Mouse (Mus musculus) liver, embryonic 12.5 days (tissue): Measurements from ENCODE around the gene Cd274. TPM values are rescaled to one million over a fixed set of nuclear protein-coding genes. Genes with fewer than 3 reads are reported as not detected.
A peak's percentile ranks its signal among the peaks of the same experiment; 100 is the strongest.

Source experiments
- ATAC-seq: fragments of 200-750 bp; cut with Nextera tagmentation; 2 replicates; pipeline ENCODE4 v1.8.0; 2017; ENCODE audit warnings: moderate number of reproducible peaks, mild to moderate bottlenecking, moderate library complexity
- H3K27ac ChIP-seq: fragments of 300-500 bp; sonication (generic); 2 replicates; pipeline ENCODE4 v1.5.1; 2016; ENCODE audit warnings: mild to moderate bottlenecking
- H3K27me3 ChIP-seq: fragments of 300-500 bp; sonication (generic); replicated peaks from 2 replicates; pipeline ENCODE4 v1.6.1; 2016; ENCODE audit warnings: mild to moderate bottlenecking, moderate library complexity
- H3K36me3 ChIP-seq: fragments of 300-500 bp; sonication (generic); 2 replicates; pipeline ENCODE4 v1.6.1; 2016; ENCODE audit warnings: mild to moderate bottlenecking, moderate library complexity
- H3K4me1 ChIP-seq: fragments of 300-500 bp; sonication (generic); 2 replicates; pipeline ENCODE4 v1.6.1; 2016
- H3K4me2 ChIP-seq: fragments of 300-500 bp; sonication (generic); 2 replicates; pipeline ENCODE4 v1.6.1; 2016; ENCODE audit warnings: mild to moderate bottlenecking, moderate library complexity
- H3K4me3 ChIP-seq: fragments of 300-500 bp; sonication (generic); 2 replicates; pipeline ENCODE4 v1.5.1; 2016; ENCODE audit warnings: mild to moderate bottlenecking, moderate library complexity
- H3K9ac ChIP-seq: fragments of 300-500 bp; sonication (generic); 2 replicates; pipeline ENCODE4 v1.6.1; 2016; ENCODE audit warnings: mild to moderate bottlenecking, moderate library complexity
- H3K9me3 ChIP-seq: fragments of 300-500 bp; sonication (generic); replicated peaks from 2 replicates; pipeline ENCODE4 v1.6.1; 2016; ENCODE audit warnings: mild to moderate bottlenecking, moderate library complexity
- WGBS: fragments of 180-500 bp; shearing (Covaris S2); methylation state at CpG from one replicate; pipeline ENCODE4 v1.1.7; 2016; ENCODE audit not compliant: insufficient replicate concordance; 5-methylcytosine and 5-hydroxymethylcytosine counted together
- polyA plus RNA-seq: library from polyadenylated mRNA; unstranded; fragments of >200 nt; fragmentation: Nextera tagmentation; extraction: Ambion mirVana; gene quantifications from 2 replicates; pipeline ENCODE4 v1.2.1, GENCODE M21; 2016

The Cd274 gene
- polyA plus RNA-seq, 1 experiment from 2014 or later = 0.35 TPM

DNA sequence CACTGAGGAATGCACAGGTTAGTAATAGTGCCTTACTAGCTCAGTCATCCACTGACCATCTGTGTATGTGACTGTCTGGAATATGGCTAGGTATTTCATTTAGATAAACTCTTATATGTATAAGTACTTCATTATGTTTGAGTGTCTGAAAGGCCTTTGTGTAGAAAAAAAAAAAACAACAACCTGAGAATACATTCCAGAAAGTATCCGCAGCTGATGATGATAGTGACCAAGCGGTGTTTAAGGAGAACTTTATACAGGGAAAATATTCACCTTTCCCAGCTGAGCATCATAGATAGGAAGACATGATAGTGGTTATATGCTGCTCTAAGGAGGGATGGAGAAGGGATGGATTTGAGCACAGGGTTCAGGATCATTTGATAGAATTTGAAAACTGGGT lies 786 bp downstream of the Cd274 start:
- WGBS = 76% methylated on average over 2 of the region's 2 CpGs
- no peak overlapping the region for H3K4me3 ChIP-seq
- H3K9ac ChIP-seq = no peak overlapping the region
- H3K27ac ChIP-seq = no peak overlapping the region
- H3K27me3 ChIP-seq = no peaks in the 10 kb centered on the region
- peaks cover 49% of the 10 kb centered on the region for H3K4me1 ChIP-seq
- no peaks in the 10 kb centered on the region for H3K36me3 ChIP-seq
- peak overlapping the region; percentile 95 for H3K4me2 ChIP-seq
- ATAC-seq = no peak
- no peaks in the 10 kb centered on the region for H3K9me3 ChIP-seq

DNA sequence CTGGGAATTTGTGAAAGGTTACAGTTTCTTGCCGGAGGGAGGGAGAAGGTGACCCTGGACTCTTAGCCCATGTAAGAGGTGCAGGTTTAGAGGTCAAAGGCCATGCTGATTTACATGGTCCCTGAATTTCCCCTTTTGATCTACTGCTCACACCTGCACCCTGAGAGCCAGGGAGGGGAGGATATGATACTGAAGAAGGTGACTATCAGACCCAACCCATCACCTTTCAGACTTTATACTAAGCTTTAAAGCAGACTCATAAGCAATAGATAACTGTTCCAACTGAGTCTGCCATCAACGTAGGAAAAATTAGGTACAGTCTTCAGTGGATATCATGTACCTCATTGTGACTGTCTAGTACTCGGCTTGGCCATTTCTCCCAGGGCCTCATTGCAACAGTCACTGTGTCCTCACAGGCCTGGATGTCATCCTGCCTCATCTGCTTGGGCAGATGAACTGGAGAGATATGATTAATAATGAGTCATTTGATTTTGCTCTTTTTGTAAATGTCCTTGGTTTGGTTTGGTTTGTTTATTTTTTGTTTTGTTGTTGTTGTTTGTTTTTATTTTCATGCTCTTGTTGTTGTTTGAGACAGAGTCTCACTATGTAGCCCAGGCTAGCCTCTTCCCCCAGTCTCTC lies 1.5 kb downstream of the Cd274 start:
- Histone ChIP-seq H3K4me1 (peaks cover 49% of the 10 kb centered on the region), H3K4me3 (no peak overlapping the region), H3K9ac (no peak overlapping the region), H3K9me3 (no peaks in the 10 kb centered on the region), H3K27me3 (no peaks in the 10 kb centered on the region), H3K4me2 (0 out of 2 replicates have a peak overlapping the region, but pooled peaks have one; percentile 10), H3K36me3 (no peaks in the 10 kb centered on the region), H3K27ac (no peak overlapping the region)
- 48% methylated on average over 3 of the region's 3 CpGs for WGBS
- no peak for ATAC-seq

DNA sequence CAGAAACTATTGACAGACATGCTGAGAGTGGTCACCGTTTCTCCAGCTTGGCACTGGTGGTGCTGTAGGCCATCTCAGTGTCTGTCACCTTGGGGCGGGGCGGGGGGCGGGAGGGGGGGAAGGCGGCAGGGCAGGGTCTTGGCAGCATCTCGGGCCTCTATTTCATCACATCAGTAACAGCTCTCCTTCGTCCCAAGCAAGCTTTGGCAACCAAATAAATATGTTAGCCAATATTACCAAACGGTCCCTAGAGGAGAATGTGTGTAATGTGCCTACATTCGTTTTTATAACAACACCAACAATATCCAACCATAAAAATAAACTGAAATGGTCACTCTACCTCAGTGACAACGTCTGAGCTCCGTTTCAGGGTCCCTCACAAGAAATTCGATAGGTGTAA lies 2.9 kb downstream of the Cd274 start:
- Histone ChIP-seq H3K9ac (no peak overlapping the region), H3K36me3 (no peaks in the 10 kb centered on the region), H3K4me3 (no peak overlapping the region), H3K27me3 (no peaks in the 10 kb centered on the region), H3K27ac (no peak overlapping the region), H3K4me2 (no peak overlapping the region), H3K9me3 (no peaks in the 10 kb centered on the region), H3K4me1 (peaks cover 47% of the 10 kb centered on the region)
- 64% methylated on average over 12 of the region's 12 CpGs for WGBS
- ATAC-seq = no peak

DNA sequence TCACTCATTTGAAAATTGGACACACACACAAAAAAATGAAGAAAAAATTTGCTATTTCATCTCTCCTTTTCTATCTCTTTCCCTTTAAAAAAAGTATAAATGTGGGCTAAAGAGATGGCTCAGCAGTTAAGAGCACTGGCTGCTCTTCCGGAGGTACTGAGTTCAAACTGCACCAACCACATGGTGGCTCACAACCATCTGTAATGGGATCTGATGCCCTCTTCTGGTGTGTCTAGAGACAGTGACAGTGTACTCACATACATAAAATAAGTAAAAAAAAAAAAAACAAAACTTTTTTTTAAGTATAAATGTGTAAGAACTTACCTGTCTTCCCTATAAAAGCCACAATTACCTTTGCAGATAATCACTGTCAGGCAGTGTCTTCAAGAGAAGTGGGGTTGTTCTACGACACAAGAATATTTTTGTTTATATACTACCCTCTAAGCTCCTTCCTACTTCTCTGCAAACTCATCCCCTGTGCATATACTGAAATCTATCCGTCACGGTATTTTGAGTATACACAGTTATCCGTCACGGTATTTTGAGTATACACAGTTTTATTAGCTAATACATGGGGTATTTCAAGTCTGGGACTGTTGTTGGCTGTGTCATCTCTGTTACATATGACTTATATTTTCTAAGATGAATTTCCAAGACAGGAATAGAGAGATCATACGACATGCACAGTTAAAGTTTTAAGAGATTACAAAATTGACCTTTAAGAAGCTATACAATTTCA lies 3.5 kb downstream of the Cd274 start:
- Histone ChIP-seq H3K27ac (no peak overlapping the region), H3K27me3 (no peaks in the 10 kb centered on the region), H3K36me3 (no peaks in the 10 kb centered on the region), H3K4me1 (peaks cover 44% of the 10 kb centered on the region), H3K4me2 (no peak overlapping the region), H3K9me3 (no peaks in the 10 kb centered on the region), H3K4me3 (no peak overlapping the region), H3K9ac (no peak overlapping the region)
- WGBS = 76% methylated on average over 7 of the region's 7 CpGs
- no peak for ATAC-seq

DNA sequence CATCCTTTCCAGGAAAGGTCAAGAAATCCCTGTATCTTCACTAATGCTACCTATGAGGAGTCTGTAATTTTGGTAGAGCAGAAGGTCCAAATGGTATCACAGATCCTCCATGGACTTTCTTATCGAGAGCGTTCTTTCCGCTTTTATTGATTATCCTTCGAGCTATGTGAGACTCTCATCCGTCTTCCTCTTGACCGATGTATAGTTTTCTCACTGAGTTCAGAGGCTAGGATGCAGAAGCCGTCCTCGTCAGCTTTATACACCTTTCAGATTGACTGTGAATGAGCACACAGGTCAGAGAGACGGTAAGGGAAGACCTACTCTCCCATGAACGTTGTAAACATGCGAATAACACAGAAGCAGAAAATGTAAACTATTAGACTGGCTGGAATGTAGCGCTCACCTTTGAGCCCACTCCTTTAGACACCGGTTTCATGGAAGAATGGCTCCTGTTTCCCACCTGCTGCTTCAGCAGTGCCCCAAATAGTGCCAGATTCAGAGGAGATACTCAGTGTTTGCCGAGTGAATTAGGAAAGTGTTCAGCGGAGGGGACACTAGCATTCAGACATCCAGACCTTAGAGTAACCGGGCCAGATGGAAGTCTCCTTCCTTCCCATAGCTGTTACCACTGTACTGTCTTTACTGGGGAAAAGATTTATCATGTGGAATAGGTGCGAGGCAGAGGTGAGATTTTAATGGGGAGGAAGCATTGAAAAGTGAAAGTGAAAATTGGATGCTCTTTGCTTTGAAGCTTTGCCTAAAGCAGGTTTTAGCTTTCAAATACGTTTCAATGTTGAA lies 4.2 kb downstream of the Cd274 start:
- 69% methylated on average over 18 of the region's 18 CpGs for WGBS
- Histone ChIP-seq H3K27me3 (no peaks in the 10 kb centered on the region), H3K36me3 (no peaks in the 10 kb centered on the region), H3K4me3 (peak overlapping the region; percentile 22; the same call in 1 of the 2 replicates), H3K27ac (no peak overlapping the region), H3K9ac (no peak overlapping the region), H3K4me2 (peak overlapping the region; percentile 51), H3K4me1 (peaks cover 37% of the 10 kb centered on the region), H3K9me3 (no peaks in the 10 kb centered on the region)
- no peak for ATAC-seq

DNA sequence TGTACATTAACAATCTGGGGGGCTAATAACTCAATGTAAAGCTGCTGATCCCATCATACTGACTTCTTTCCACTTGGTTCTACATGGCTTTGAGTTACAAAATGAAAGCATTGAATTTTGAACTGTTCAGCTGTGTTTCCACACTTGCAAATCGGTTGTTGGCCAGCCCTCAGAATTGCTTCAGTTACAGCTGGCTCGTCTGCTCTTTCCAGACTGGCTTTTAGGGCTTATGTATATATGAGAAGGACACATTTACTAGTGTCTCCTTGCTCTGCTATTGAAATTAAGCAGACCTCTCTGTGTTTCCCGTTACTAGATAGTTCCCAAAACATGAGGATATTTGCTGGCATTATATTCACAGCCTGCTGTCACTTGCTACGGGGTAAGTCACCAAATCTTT lies 4.9 kb downstream of the Cd274 start:
- Histone ChIP-seq H3K4me2 (peak overlapping the region; percentile 51), H3K9ac (no peak overlapping the region), H3K27me3 (no peaks in the 10 kb centered on the region), H3K36me3 (no peaks in the 10 kb centered on the region), H3K9me3 (no peaks in the 10 kb centered on the region), H3K4me3 (peak overlapping the region; percentile 22; the same call in 1 of the 2 replicates), H3K27ac (no peak overlapping the region), H3K4me1 (peaks cover 33% of the 10 kb centered on the region)
- 64% methylated on average over 4 of the region's 4 CpGs for WGBS
- ATAC-seq = no peak

DNA sequence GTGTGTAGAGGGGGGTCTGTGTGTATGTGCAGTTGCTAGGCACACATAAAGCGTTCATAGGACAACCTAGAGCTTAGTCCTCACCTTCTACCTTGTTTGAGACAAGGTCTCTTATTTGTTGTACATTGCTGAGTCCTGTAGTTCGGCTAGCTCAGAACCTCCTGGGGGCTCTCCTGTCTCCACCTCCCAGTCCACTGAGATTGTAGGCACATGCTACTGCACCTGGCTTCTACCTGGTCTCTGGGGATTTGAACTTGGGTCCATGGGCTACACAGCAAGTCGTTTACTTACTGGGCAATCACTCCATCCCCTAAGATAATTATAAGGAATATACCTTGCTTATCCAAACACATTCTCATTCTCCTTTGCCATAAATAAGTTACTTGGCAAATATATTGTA lies 5.4 kb downstream of the Cd274 start:
- no peaks in the 10 kb centered on the region for H3K27me3 ChIP-seq
- H3K4me1 ChIP-seq = peaks cover 29% of the 10 kb centered on the region
- H3K9me3 ChIP-seq = no peaks in the 10 kb centered on the region
- H3K4me2 ChIP-seq = no peak overlapping the region
- 70% methylated on average over 3 of the region's 3 CpGs for WGBS
- H3K9ac ChIP-seq = no peak overlapping the region
- no peaks in the 10 kb centered on the region for H3K36me3 ChIP-seq
- H3K27ac ChIP-seq = no peak overlapping the region
- no peak overlapping the region for H3K4me3 ChIP-seq
- ATAC-seq = no peak

DNA sequence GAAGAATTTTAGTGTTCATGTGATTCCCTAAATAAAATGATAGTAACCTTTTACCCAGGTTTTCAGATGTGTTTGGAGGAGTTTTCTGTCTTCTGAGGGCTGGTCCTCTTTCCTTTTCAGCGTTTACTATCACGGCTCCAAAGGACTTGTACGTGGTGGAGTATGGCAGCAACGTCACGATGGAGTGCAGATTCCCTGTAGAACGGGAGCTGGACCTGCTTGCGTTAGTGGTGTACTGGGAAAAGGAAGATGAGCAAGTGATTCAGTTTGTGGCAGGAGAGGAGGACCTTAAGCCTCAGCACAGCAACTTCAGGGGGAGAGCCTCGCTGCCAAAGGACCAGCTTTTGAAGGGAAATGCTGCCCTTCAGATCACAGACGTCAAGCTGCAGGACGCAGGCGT lies 6.2 kb downstream of the Cd274 start:
- Histone ChIP-seq H3K4me3 (no peak overlapping the region), H3K9ac (no peak overlapping the region), H3K27me3 (no peaks in the 10 kb centered on the region), H3K27ac (no peak overlapping the region), H3K9me3 (no peaks in the 10 kb centered on the region), H3K4me1 (peaks cover 21% of the 10 kb centered on the region), H3K4me2 (no peak overlapping the region), H3K36me3 (no peaks in the 10 kb centered on the region)
- WGBS = 73% methylated on average over 11 of the region's 11 CpGs
- no peak for ATAC-seq

DNA sequence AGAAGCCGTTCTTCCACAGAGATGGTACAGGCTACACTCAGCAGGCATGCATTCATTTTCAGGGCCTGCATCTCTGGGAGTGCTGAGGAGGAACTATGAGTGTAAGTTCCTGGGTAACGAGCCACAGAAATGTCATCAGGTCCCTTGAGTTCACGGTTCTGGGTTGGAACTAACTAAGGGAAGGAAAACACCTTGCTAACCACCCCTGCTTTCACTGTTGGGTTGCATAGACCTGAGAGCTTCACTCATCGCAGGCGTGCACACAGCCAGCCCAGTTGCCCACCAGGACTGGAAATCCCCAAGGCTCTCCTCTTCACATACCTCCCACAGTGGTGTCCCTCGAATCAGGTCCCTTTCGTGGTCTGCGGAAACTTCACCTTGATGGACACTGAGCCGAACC lies 7.7 kb downstream of the Cd274 start:
- H3K9ac ChIP-seq = no peak overlapping the region

DNA sequence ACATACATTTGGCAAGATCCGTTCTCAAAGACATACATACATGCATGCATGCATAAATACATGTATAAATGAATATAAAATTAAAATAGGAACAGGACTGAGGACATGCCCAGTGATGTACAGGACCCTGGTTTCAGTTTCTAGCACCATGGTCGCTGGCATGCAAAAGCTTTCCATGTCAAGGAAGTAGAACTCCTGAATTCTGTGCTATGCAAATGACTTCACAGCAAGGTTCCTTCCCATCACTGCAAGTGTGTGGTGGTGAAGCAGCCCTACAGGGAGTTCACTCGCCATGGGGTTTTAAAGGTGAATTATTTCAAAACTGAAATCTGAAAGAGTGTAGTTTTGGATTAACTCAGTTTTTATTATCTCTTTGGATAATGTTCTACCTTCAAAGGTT lies 9.1 kb downstream of the Cd274 start:
- Histone ChIP-seq H3K36me3 (no peaks in the 10 kb centered on the region), H3K9me3 (no peaks in the 10 kb centered on the region), H3K4me3 (no peak overlapping the region), H3K9ac (no peak overlapping the region), H3K4me2 (no peak overlapping the region), H3K4me1 (peaks cover 12% of the 10 kb centered on the region), H3K27me3 (no peaks in the 10 kb centered on the region), H3K27ac (no peak overlapping the region)
- no peak for ATAC-seq
- 67% methylated on average over 3 of the region's 3 CpGs for WGBS

More for the DNA sequence above, 7.7 kb downstream of the Cd274 start:
- H3K27ac ChIP-seq = no peak overlapping the region
- no peaks in the 10 kb centered on the region for H3K36me3 ChIP-seq
- no peak overlapping the region for H3K4me3 ChIP-seq
- H3K27me3 ChIP-seq = no peaks in the 10 kb centered on the region
- 81% methylated on average over 9 of the region's 9 CpGs for WGBS
- ATAC-seq = no peak
- no peak overlapping the region for H3K4me2 ChIP-seq
- no peaks in the 10 kb centered on the region for H3K9me3 ChIP-seq
- peaks cover 14% of the 10 kb centered on the region for H3K4me1 ChIP-seq

DNA sequence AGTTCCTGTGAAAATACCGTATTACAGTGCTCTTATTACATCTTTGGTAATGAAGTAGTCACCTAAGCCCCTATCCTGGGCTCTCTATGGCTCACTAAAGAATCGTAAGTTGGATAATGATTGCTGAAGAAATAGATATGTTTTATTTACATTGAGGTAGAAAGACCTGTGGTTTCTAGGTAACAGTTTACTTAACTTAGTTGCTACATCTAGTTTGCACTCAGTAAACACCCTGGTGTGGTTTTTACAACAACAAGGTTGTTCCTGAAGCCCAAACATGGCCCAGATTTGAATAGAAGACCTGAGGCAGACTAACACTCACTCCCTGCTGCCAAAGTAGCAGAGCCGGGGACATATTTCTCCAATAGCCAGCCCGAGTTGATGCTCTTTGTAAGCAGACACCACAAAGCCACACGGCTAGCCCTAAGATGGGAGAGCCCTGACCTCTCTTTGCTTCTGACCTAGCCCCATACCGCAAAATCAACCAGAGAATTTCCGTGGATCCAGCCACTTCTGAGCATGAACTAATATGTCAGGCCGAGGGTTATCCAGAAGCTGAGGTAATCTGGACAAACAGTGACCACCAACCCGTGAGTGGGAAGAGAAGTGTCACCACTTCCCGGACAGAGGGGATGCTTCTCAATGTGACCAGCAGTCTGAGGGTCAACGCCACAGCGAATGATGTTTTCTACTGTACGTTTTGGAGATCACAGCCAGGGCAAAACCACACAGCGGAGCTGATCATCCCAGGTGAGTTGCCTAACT lies 12.8 kb downstream of the Cd274 start:
- no peaks in the 10 kb centered on the region for H3K27me3 ChIP-seq
- no peak for ATAC-seq
- H3K4me2 ChIP-seq = no peak overlapping the region
- peaks cover 3% of the 10 kb centered on the region; the same call in 1 of the 2 replicates for H3K36me3 ChIP-seq
- H3K9me3 ChIP-seq = no peaks in the 10 kb centered on the region
- no peak overlapping the region for H3K27ac ChIP-seq
- no peak overlapping the region for H3K4me3 ChIP-seq
- 80% methylated on average over 14 of the region's 14 CpGs for WGBS
- H3K4me1 ChIP-seq = peaks cover 9% of the 10 kb centered on the region; the same call in 1 of the 2 replicates
- H3K9ac ChIP-seq = no peak overlapping the region
